Comparison of ENCODE assay signal across 16 mouse cellular contexts in the genomic region with DNA sequence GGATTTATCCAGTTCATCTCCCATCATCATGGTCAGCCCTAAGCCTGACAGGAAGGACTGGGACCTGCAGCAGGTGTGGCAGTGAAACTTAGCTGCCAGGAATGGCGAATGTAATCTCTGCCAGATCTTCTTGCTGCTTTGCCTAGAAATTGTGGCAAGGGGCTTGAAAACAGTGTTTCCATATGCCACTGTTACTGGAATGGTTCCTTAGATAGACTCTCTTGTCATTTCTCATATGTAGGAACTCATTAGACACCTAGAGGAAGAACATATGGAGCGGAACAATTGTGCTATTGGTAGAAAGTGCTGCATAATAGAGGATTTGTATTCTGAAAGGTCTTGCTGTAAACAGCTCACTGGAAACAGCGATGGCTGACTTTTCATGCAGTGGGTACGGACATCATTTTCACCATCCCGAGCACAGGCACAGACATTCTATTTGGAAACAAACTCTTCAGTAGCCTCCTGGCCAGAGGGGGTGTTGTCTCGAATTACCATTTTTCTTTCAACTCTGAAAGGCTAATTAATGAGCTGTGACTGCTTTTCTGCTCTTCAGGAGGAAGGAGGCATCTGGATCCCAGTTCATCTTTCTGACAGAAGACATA.
A peak's percentile ranks its signal among the peaks of the same experiment; 100 is the strongest.
DNase-seq lines count a peak whose midpoint lies in the region; ATAC-seq and TF ChIP-seq lines count a peak whose summit lies in the region.
"Had no signal": no experiment of that assay in that cellular context is flagged by ENCODE, and none has a peak within 500 bp of the region (broad histone marks: within the 10 kb centered on the region; RNA-seq: fewer than 3 reads in every experiment).

No protein-coding gene starts in this region.

- H3K4me3 ChIP-seq in cerebellum, adult 2 months (replicated peaks; ENCODE audit: insufficient read depth, low read depth, low read length) = no peak overlapping the region
- H3K4me3 ChIP-seq in kidney, embryonic 16.5 days (ENCODE audit: low read length) = no peak overlapping the region
- H3K4me3 ChIP-seq in forebrain, embryonic 14.5 days (ENCODE audit: low read depth, low read length) = no peak overlapping the region
- H3K4me3 ChIP-seq in hindbrain, embryonic 14.5 days (replicated peaks; ENCODE audit: low read length) = no peak overlapping the region
- H3K4me3 ChIP-seq: midbrain, embryonic 12.5 days; myocyte had no signal

- H3K27ac ChIP-seq in cerebellum, adult 2 months (ENCODE audit: insufficient read depth, low read length) = no peak overlapping the region
- H3K27ac ChIP-seq in kidney, embryonic 16.5 days (ENCODE audit: low read length) = no peak overlapping the region
- no peak overlapping the region for H3K27ac ChIP-seq in forebrain, embryonic 14.5 days (ENCODE audit: low read depth, low read length)
- H3K27ac ChIP-seq in hindbrain, embryonic 14.5 days = no peak overlapping the region
- H3K27ac ChIP-seq: liver, embryonic 14.5 days; midbrain, embryonic 12.5 days had no signal

- no peak for TF ChIP-seq CTCF in cerebellum, adult 2 months (IDR thresholded peaks at IDR 0.05; ENCODE audit: borderline replicate concordance, insufficient read depth, low read depth, low read length)

- peak; percentile 14 to 24 for DNase-seq in cerebellum, postnatal 10 days
- no peak for DNase-seq in cerebellum, adult 2 months
- no peak for DNase-seq in kidney, adult 9 months
- DNase-seq in forebrain, embryonic 14.5 days (ENCODE audit: low spot score) = peak; percentile 72
- DNase-seq in hindbrain, embryonic 14.5 days (ENCODE audit: low spot score) = peak; percentile 26
- DNase-seq in frontal cortex, postnatal 25 days (ENCODE audit: low spot score in 2 of 2) = no peak
- DNase-seq in right cerebral cortex, postnatal 4 days = no peak
- DNase-seq: adrenal gland, adult 8-10 months; cerebellum, adult 18-20 months; kidney, adult 11 months; layer of hippocampus, postnatal 36 days; right cerebral cortex, postnatal 14 days had no signal

- H3K36me3 ChIP-seq in kidney, embryonic 16.5 days (ENCODE audit: insufficient read depth, low read length) = no peaks in the 10 kb centered on the region
- no peaks in the 10 kb centered on the region for H3K36me3 ChIP-seq in forebrain, embryonic 14.5 days (ENCODE audit: control insufficient read depth, insufficient read depth, low read length)
- H3K36me3 ChIP-seq in hindbrain, embryonic 14.5 days (replicated peaks; ENCODE audit: control insufficient read depth, insufficient read depth) = no peaks in the 10 kb centered on the region
- H3K36me3 ChIP-seq: midbrain, embryonic 12.5 days had no signal

- TF ChIP-seq POLR2A in cerebellum, adult 2 months (IDR thresholded peaks at IDR 0.05; ENCODE audit: borderline replicate concordance, insufficient read depth, low read length) = no peak

- no peaks in the 10 kb centered on the region for H3K9me3 ChIP-seq in kidney, embryonic 16.5 days (ENCODE audit: low read length)
- no peaks in the 10 kb centered on the region for H3K9me3 ChIP-seq in forebrain, embryonic 14.5 days (replicated peaks; ENCODE audit: control insufficient read depth, low read length)
- no peaks in the 10 kb centered on the region for H3K9me3 ChIP-seq in hindbrain, embryonic 14.5 days (ENCODE audit: control insufficient read depth, low read length)
- H3K9me3 ChIP-seq: midbrain, embryonic 12.5 days had no signal

- ATAC-seq in kidney, embryonic 16.5 days (ENCODE audit: low FRiP score, low TSS enrichment) = peak; percentile 82; the same call in 1 of the 2 replicates
- peak; percentile 69 for ATAC-seq in forebrain, embryonic 14.5 days
- peak; percentile 6; the same call in 1 of the 2 replicates for ATAC-seq in hindbrain, embryonic 14.5 days (ENCODE audit: low FRiP score)

- 26% methylated on average over 6 of the region's 6 CpGs for WGBS in cerebellum, adult 2 months
- 44% methylated on average over 6 of the region's 6 CpGs for WGBS in kidney, embryonic 16.5 days
- 42% methylated on average over 6 of the region's 6 CpGs for WGBS in forebrain, embryonic 14.5 days
- WGBS in hindbrain, embryonic 14.5 days = 49% methylated on average over 6 of the region's 6 CpGs

- no peaks in the 10 kb centered on the region for H3K27me3 ChIP-seq in cerebellum, adult 2 months (ENCODE audit: control insufficient read depth, insufficient read depth, low read length)
- no peaks in the 10 kb centered on the region for H3K27me3 ChIP-seq in kidney, embryonic 16.5 days (ENCODE audit: insufficient read depth, low read length)
- no peaks in the 10 kb centered on the region for H3K27me3 ChIP-seq in forebrain, embryonic 14.5 days (replicated peaks; ENCODE audit: control insufficient read depth, insufficient read depth, low read length)
- no peaks in the 10 kb centered on the region for H3K27me3 ChIP-seq in hindbrain, embryonic 14.5 days (ENCODE audit: control insufficient read depth, insufficient read depth, low read length)
- H3K27me3 ChIP-seq: midbrain, embryonic 12.5 days had no signal

- H3K4me2 ChIP-seq in kidney, embryonic 16.5 days (replicated peaks; ENCODE audit: low read depth, low read length) = no peak overlapping the region
- H3K4me2 ChIP-seq in forebrain, embryonic 14.5 days (ENCODE audit: low read length) = no peak overlapping the region
- H3K4me2 ChIP-seq in hindbrain, embryonic 14.5 days (replicated peaks) = no peak overlapping the region
- H3K4me2 ChIP-seq: midbrain, embryonic 12.5 days had no signal

- H3K4me1 ChIP-seq in cerebellum, adult 2 months (ENCODE audit: control insufficient read depth, insufficient read depth, low read length) = no peaks in the 10 kb centered on the region
- 0 out of 2 replicates have a peak, but pooled peaks cover 7% of the 10 kb centered on the region for H3K4me1 ChIP-seq in kidney, embryonic 16.5 days (ENCODE audit: insufficient read depth, low read length)
- H3K4me1 ChIP-seq in forebrain, embryonic 14.5 days (ENCODE audit: control insufficient read depth, insufficient read depth, low read length) = 0 out of 2 replicates have a peak, but pooled peaks cover 2% of the 10 kb centered on the region
- H3K4me1 ChIP-seq in hindbrain, embryonic 14.5 days (replicated peaks; ENCODE audit: control insufficient read depth, insufficient read depth, low read length) = no peaks in the 10 kb centered on the region
- H3K4me1 ChIP-seq: midbrain, embryonic 12.5 days had no signal

- H3K9ac ChIP-seq in kidney, embryonic 16.5 days (replicated peaks; ENCODE audit: low read length) = no peak overlapping the region
- no peak overlapping the region for H3K9ac ChIP-seq in forebrain, embryonic 14.5 days (ENCODE audit: low read length)
- H3K9ac ChIP-seq in hindbrain, embryonic 14.5 days = no peak overlapping the region
- H3K9ac ChIP-seq: liver, embryonic 14.5 days; midbrain, embryonic 12.5 days had no signal

Comparison
In these comparisons a context has a peak if more than half of its experiments do, and no peak if none do; other contexts are left out.
1. DNase-seq: peak in cerebellum, postnatal 10 days (2 of 2), forebrain, embryonic 14.5 days (single experiment) and hindbrain, embryonic 14.5 days (single experiment); none in cerebellum, adult 2 months (0 of 2), kidney, adult 9 months (single experiment), frontal cortex, postnatal 25 days (0 of 2) and right cerebral cortex, postnatal 4 days (single experiment).
2. ATAC-seq: peak in every context shown above with its lines; median percentile 82 in kidney, embryonic 16.5 days; 69 in forebrain, embryonic 14.5 days; 6 in hindbrain, embryonic 14.5 days.